Mouse (Mus musculus): ENCODE results near the gene Eif4a3.

The Eif4a3 gene

GRCm38 (mm10) chr11:119299391-119300245 lies at the start of gene Eif4a3:
TSS of gene Eif4a3 (minus strand) at chr11:119300089.
- in situ Hi-C loops (cut with MboI; ENCODE audit: low sequenced_read_pairs) = no loop called here

GRCm38 (mm10) chr11:119347125-119347524 lies 47.2 kb upstream of the Eif4a3 start:
- in situ Hi-C loops (cut with MboI; ENCODE audit: low sequenced_read_pairs) = no loop called here

- in situ Hi-C loops (cut with MboI; ENCODE audit: low sequenced_read_pairs) = no loop called here
These were observed 45.0 kb upstream of the Eif4a3 start for GRCm38 (mm10) chr11:119344865-119345264.

GRCm38 (mm10) chr11:119344178-119344577 lies 44.3 kb upstream of the Eif4a3 start:
- in situ Hi-C loops (cut with MboI; ENCODE audit: low sequenced_read_pairs) = no loop called here

GRCm38 (mm10) chr11:119339637-119340036 lies 39.7 kb upstream of the Eif4a3 start:
- in situ Hi-C loops (cut with MboI; ENCODE audit: low sequenced_read_pairs) = no loop called here

- in situ Hi-C loops (cut with MboI; ENCODE audit: low sequenced_read_pairs) = no loop called here
These were observed 39.3 kb upstream of the Eif4a3 start for GRCm38 (mm10) chr11:119339179-119339578.

- in situ Hi-C loops (cut with MboI; ENCODE audit: low sequenced_read_pairs) = no loop called here
These were observed 38.6 kb upstream of the Eif4a3 start for GRCm38 (mm10) chr11:119338271-119339059.

GRCm38 (mm10) chr11:119331970-119332369 lies 32.1 kb upstream of the Eif4a3 start:
- in situ Hi-C loops (cut with MboI; ENCODE audit: low sequenced_read_pairs) = no loop called here

- in situ Hi-C loops (cut with MboI; ENCODE audit: low sequenced_read_pairs) = no loop called here
These were observed 30.7 kb upstream of the Eif4a3 start for GRCm38 (mm10) chr11:119330592-119330991.

GRCm38 (mm10) chr11:119325068-119325467 lies 25.2 kb upstream of the Eif4a3 start:
- in situ Hi-C loops (cut with MboI; ENCODE audit: low sequenced_read_pairs) = no loop called here

GRCm38 (mm10) chr11:119322521-119322920 lies 22.6 kb upstream of the Eif4a3 start:
- in situ Hi-C loops (cut with MboI; ENCODE audit: low sequenced_read_pairs) = no loop called here

GRCm38 (mm10) chr11:119316720-119317119 lies 16.8 kb upstream of the Eif4a3 start:
- in situ Hi-C loops (cut with MboI; ENCODE audit: low sequenced_read_pairs) = no loop called here

- in situ Hi-C loops (cut with MboI; ENCODE audit: low sequenced_read_pairs) = no loop called here
These were observed 14.5 kb upstream of the Eif4a3 start for GRCm38 (mm10) chr11:119314252-119314936.

GRCm38 (mm10) chr11:119310621-119311020 lies 10.7 kb upstream of the Eif4a3 start:
- in situ Hi-C loops (cut with MboI; ENCODE audit: low sequenced_read_pairs) = no loop called here

- in situ Hi-C loops (cut with MboI; ENCODE audit: low sequenced_read_pairs) = no loop called here
These were observed 8.0 kb upstream of the Eif4a3 start for GRCm38 (mm10) chr11:119307916-119308315.

GRCm38 (mm10) chr11:119307658-119307867 lies 7.7 kb upstream of the Eif4a3 start, which contains the start of gene Card14:
TSS of gene Card14 (plus strand) at chr11:119307768.
- in situ Hi-C loops (cut with MboI; ENCODE audit: low sequenced_read_pairs) = no loop called here

- in situ Hi-C loops (cut with MboI; ENCODE audit: low sequenced_read_pairs) = no loop called here
These were observed 7.1 kb upstream of the Eif4a3 start for GRCm38 (mm10) chr11:119306762-119307657.

- in situ Hi-C loops (cut with MboI; ENCODE audit: low sequenced_read_pairs) = no loop called here
These were observed 5.2 kb upstream of the Eif4a3 start for GRCm38 (mm10) chr11:119304904-119305712.

- in situ Hi-C loops (cut with MboI; ENCODE audit: low sequenced_read_pairs) = no loop called here
These were observed 1.1 kb upstream of the Eif4a3 start for GRCm38 (mm10) chr11:119300986-119301385.
